11 mouse cellular contexts compared by ENCODE assay signal in the genomic region with DNA sequence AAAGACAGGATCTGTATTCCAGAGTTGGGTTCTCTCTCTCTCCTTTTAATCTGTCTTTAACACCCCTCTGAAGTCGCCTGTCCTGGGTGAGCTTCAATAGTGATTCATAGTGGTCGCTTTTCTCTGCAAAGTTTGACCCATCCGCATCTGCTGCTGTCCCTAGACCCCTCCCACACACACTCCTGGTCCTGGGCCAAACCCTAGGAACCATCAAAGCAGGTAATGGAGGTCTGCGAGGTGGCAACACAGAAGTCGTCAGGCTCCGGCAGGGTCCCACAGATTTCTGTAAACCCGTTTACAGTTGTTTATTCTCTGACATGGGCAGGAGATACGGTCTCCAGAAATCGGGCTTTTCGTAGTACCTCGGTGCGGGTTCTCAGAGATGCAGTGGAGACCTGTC.
DNase-seq lines count a peak whose midpoint lies in the region; ATAC-seq and TF ChIP-seq lines count a peak whose summit lies in the region.
"Had no signal": no experiment of that assay in that cellular context is flagged by ENCODE, and none has a peak within 500 bp of the region (broad histone marks: within the 10 kb centered on the region; RNA-seq: fewer than 3 reads in every experiment).

No protein-coding gene starts in this region.

- H3K9ac ChIP-seq in heart, embryonic 14.5 days (ENCODE audit: low read length), result no peak overlapping the region
- H3K9ac ChIP-seq in ES-E14 (ENCODE audit: insufficient read depth, low read depth, low read length, poor library complexity, severe bottlenecking), result no peak overlapping the region
- peak overlapping the region; percentile 62; the same call in 1 of the 2 replicates for H3K9ac ChIP-seq in hindbrain, embryonic 12.5 days

- peak overlapping the region; percentile 61 for H3K4me2 ChIP-seq in heart, embryonic 14.5 days (ENCODE audit: low read length)
- peak overlapping the region; percentile 64 for H3K4me2 ChIP-seq in hindbrain, embryonic 12.5 days (replicated peaks)

- ATAC-seq in heart, embryonic 14.5 days (ENCODE audit: insufficient number of reproducible peaks, insufficient read depth, low FRiP score, low read depth), result no peak; the same call in 1 of the 2 replicates
- ATAC-seq in hindbrain, embryonic 12.5 days (ENCODE audit: low FRiP score), result no peak
- no peak for ATAC-seq in erythroid progenitor cell, adult 5-6 weeks (replicated peaks; ENCODE audit: low FRiP score, poor library complexity, severe bottlenecking)

- in situ Hi-C loops in ES-E14 (cut with MboI; ENCODE audit: low sequenced_read_pairs in 2 of 2, unreplicated experiment in 2 of 2), result no loop called here

- peak overlapping the region; percentile 23 to 38; a peak in 2 of 4 replicates for H3K4me3 ChIP-seq in heart, embryonic 14.5 days (ENCODE audit: control insufficient read depth in 1 of 2, insufficient read depth in 1 of 2, low read depth in 1 of 2, low read length in 2 of 2)
- H3K4me3 ChIP-seq in ES-E14 (ENCODE audit: insufficient read depth in 1 of 2, low read depth in 1 of 2, low read length in 2 of 2, poor library complexity in 1 of 2, severe bottlenecking in 1 of 2), result peak overlapping the region; percentile 57 to 61
- H3K4me3 ChIP-seq in hindbrain, embryonic 12.5 days, result peak overlapping the region; percentile 42
- H3K4me3 ChIP-seq in midbrain, embryonic 10.5 days, result peak overlapping the region; percentile 53

- no peak for DNase-seq in heart, adult 18-20 months
- no peak for DNase-seq in ES-E14 (ENCODE audit: low read depth, low spot score)
- peak; percentile 15 for DNase-seq in midbrain, embryonic 10.5 days (ENCODE audit: low spot score)
- DNase-seq in frontal cortex, postnatal 36 days (ENCODE audit: low spot score in 2 of 2), result no peak
- no peak for DNase-seq in gastrocnemius, postnatal 25 days
- DNase-seq: B cell, adult 2 months; left cerebral cortex, postnatal 4 days; right cerebral cortex, adult 18-20 months had no signal

- WGBS in heart, embryonic 14.5 days, result 50% methylated on average over 12 of the region's 12 CpGs
- WGBS in hindbrain, embryonic 12.5 days, result 36% methylated on average over 12 of the region's 12 CpGs
- WGBS in midbrain, embryonic 10.5 days, result 35% methylated on average over 12 of the region's 12 CpGs

- no peaks in the 10 kb centered on the region for H3K9me3 ChIP-seq in heart, embryonic 14.5 days (ENCODE audit: control insufficient read depth, low read length)
- H3K9me3 ChIP-seq in ES-E14 (ENCODE audit: control insufficient read depth, insufficient read depth, low read depth, low read length), result no peaks in the 10 kb centered on the region
- no peaks in the 10 kb centered on the region for H3K9me3 ChIP-seq in hindbrain, embryonic 12.5 days (replicated peaks)
- no peaks in the 10 kb centered on the region for H3K9me3 ChIP-seq in midbrain, embryonic 10.5 days (replicated peaks)

- no peaks in the 10 kb centered on the region for H3K36me3 ChIP-seq in heart, embryonic 14.5 days (ENCODE audit: control insufficient read depth, insufficient read depth, low read length)
- H3K36me3 ChIP-seq in ES-E14 (ENCODE audit: control insufficient read depth, insufficient read depth, low read length, poor library complexity, severe bottlenecking), result no peaks in the 10 kb centered on the region
- H3K36me3 ChIP-seq in hindbrain, embryonic 12.5 days, result no peaks in the 10 kb centered on the region
- H3K36me3 ChIP-seq in midbrain, embryonic 10.5 days, result no peaks in the 10 kb centered on the region

- H3K27me3 ChIP-seq in heart, embryonic 14.5 days (ENCODE audit: control insufficient read depth, insufficient read depth, low read length), result peaks cover 26% of the 10 kb centered on the region
- H3K27me3 ChIP-seq in hindbrain, embryonic 12.5 days, result peaks cover 10% of the 10 kb centered on the region; the same call in 1 of the 2 replicates
- H3K27me3 ChIP-seq in midbrain, embryonic 10.5 days (ENCODE audit: low read depth, poor library complexity, severe bottlenecking), result peaks cover 57% of the 10 kb centered on the region

- peaks cover 10 to 11% of the 10 kb centered on the region in 2 experiments; a peak in 2 of 4 replicates for H3K4me1 ChIP-seq in heart, embryonic 14.5 days (ENCODE audit: control insufficient read depth in 2 of 2, insufficient read depth in 2 of 2, low read length in 2 of 2)
- peaks cover 2 to 6% of the 10 kb centered on the region in 2 experiments; a peak in 2 of 4 replicates for H3K4me1 ChIP-seq in ES-E14 (ENCODE audit: control insufficient read depth in 2 of 2, insufficient read depth in 2 of 2, low read length in 2 of 2, poor library complexity in 1 of 2)
- peaks cover 20% of the 10 kb centered on the region for H3K4me1 ChIP-seq in hindbrain, embryonic 12.5 days
- H3K4me1 ChIP-seq in midbrain, embryonic 10.5 days, result peaks cover 41% of the 10 kb centered on the region

- no peak overlapping the region for H3K27ac ChIP-seq in heart, embryonic 14.5 days (replicated peaks in 1 of 2; ENCODE audit: control insufficient read depth in 1 of 2, insufficient read depth in 1 of 2, low read depth in 2 of 2, low read length in 2 of 2)
- H3K27ac ChIP-seq in ES-E14 (ENCODE audit: insufficient read depth, low read depth, low read length, poor library complexity, severe bottlenecking), result no peak overlapping the region
- no peak overlapping the region for H3K27ac ChIP-seq in hindbrain, embryonic 12.5 days
- peak overlapping the region; percentile 78 for H3K27ac ChIP-seq in midbrain, embryonic 10.5 days (replicated peaks)

TF ChIP-seq in ES-E14, 5 proteins besides CTCF, POLR2A, EP300 and RAD21:
- no peak for TF ChIP-seq ZC3H11A (IDR thresholded peaks at IDR 0.05; ENCODE audit: borderline replicate concordance, low read depth, low read length)
- TF ChIP-seq ZNF384 (IDR thresholded peaks at IDR 0.05; ENCODE audit: low read depth, low read length), result no peak
- no peak for TF ChIP-seq CHD2 (IDR thresholded peaks at IDR 0.05; ENCODE audit: low read depth, low read length)
- TF ChIP-seq MAFK (IDR thresholded peaks at IDR 0.05; ENCODE audit: insufficient read depth, low read depth, low read length), result no peak
- no peak for TF ChIP-seq HCFC1 (IDR thresholded peaks at IDR 0.05; ENCODE audit: borderline replicate concordance, insufficient read depth, low read length)
